Mouse (Mus musculus): ENCODE results near the gene Ugt1a2. TPM values are rescaled to one million over a fixed set of nuclear protein-coding genes. Genes with fewer than 3 reads are reported as not detected.

Ugt1a2 gene
- polyA plus RNA-seq, 1 experiment = not detected

- H3K4me1 ChIP-seq (ENCODE audit: control insufficient read depth) = peaks cover 23% of the 10 kb centered on the region
Measured at GRCm38 (mm10) chr1:88257681-88258080, 57.3 kb downstream of the Ugt1a2 start.

DNA sequence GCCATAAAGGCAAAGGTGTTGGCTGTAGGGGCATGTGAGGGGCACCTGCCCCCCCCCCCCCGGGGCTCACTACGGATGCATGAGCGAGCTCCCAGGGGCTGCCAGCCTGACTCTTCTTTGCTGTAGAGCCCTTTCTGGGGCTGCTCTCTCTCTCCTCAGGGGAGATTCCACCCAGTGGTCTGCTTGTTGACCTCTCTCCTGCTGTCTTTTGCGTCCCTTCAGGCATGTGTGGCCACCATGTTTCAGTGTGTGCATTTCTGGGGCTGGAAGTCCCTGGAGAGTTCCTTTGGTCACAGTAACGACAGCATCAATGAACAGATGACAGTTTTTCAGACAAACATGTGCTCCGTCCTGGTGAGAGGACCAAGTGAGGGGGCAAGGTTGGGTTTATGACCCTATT lies 58.0 kb downstream of the Ugt1a2 start:
- H3K4me3 ChIP-seq (replicated peaks) = no peak overlapping the region
- no peaks in the 10 kb centered on the region for H3K27me3 ChIP-seq (ENCODE audit: control insufficient read depth)
- peaks cover 42% of the 10 kb centered on the region for H3K36me3 ChIP-seq (ENCODE audit: control insufficient read depth)
- H3K9me3 ChIP-seq (ENCODE audit: control insufficient read depth, low read length) = peaks cover 21% of the 10 kb centered on the region
- no peak for TF ChIP-seq TAL1 (IDR thresholded peaks at IDR 0.05; ENCODE audit: low read length)
- TF ChIP-seq GATA1 (IDR thresholded peaks at IDR 0.05; ENCODE audit: low read length) = no peak
- peaks cover 23% of the 10 kb centered on the region for H3K4me1 ChIP-seq (ENCODE audit: control insufficient read depth)

More at GRCm38 (mm10) chr1:88257681-88258080, 57.3 kb downstream of the Ugt1a2 start:
- peaks cover 27% of the 10 kb centered on the region for H3K9me3 ChIP-seq (ENCODE audit: control insufficient read depth, low read length)
- H3K27me3 ChIP-seq (ENCODE audit: control insufficient read depth) = no peaks in the 10 kb centered on the region
- H3K4me3 ChIP-seq (replicated peaks) = no peak overlapping the region
- peaks cover 36% of the 10 kb centered on the region for H3K36me3 ChIP-seq (ENCODE audit: control insufficient read depth)
- TF ChIP-seq GATA1 (IDR thresholded peaks at IDR 0.05; ENCODE audit: low read length) (no peak), TAL1 (IDR thresholded peaks at IDR 0.05; ENCODE audit: low read length) (no peak)

DNA sequence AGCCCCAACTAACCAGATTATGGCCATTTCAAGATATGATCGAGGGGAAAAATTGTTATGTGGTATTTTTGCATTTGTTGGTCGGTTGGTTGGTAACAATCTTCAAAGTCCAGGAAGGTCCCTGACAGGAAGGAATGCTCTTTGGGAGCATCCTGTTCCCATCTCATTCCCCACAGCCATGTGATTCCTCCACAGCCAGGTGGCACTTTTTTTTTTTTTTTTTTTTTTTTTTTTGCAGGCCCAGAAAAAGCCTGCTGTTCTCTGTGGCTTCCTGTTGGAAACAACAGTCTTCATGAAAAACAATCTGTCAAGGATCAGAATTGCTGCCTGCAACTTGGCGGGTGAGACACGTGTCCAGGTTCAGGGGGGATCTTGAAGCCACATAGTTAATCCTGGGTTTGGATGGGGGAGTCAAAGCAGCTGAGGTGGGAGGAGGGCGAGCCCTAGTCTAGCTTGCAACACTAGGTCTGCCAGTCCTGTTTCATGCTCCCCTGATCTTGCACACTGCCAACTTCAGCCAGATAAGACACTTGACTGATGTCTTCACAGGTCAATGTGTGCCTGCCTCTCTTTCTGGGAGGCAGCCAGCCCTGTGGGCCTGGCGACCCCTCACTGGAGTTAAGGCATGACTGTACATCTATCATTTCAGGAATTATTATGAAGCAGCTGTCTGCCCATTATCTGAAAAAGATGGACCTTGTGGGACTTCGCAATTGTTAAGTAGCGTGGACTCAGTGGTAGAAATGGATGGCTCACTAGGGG lies 58.7 kb downstream of the Ugt1a2 start:
- Histone ChIP-seq H3K4me3 (replicated peaks) (no peak overlapping the region), H3K27me3 (ENCODE audit: control insufficient read depth) (no peaks in the 10 kb centered on the region), H3K36me3 (ENCODE audit: control insufficient read depth) (peaks cover 50% of the 10 kb centered on the region), H3K4me1 (ENCODE audit: control insufficient read depth) (peaks cover 23% of the 10 kb centered on the region), H3K9me3 (ENCODE audit: control insufficient read depth, low read length) (peaks cover 18% of the 10 kb centered on the region)
- TF ChIP-seq GATA1 (IDR thresholded peaks at IDR 0.05; ENCODE audit: low read length) (no peak), TAL1 (IDR thresholded peaks at IDR 0.05; ENCODE audit: low read length) (peak; percentile 1; the same call in 1 of the 3 replicates)

- H3K27me3 ChIP-seq (ENCODE audit: control insufficient read depth) = no peaks in the 10 kb centered on the region
- peaks cover 55% of the 10 kb centered on the region for H3K36me3 ChIP-seq (ENCODE audit: control insufficient read depth)
- TF ChIP-seq TAL1 (IDR thresholded peaks at IDR 0.05; ENCODE audit: low read length) = no peak
- TF ChIP-seq GATA1 (IDR thresholded peaks at IDR 0.05; ENCODE audit: low read length) = no peak
- H3K9me3 ChIP-seq (ENCODE audit: control insufficient read depth, low read length) = peaks cover 17% of the 10 kb centered on the region
- H3K4me1 ChIP-seq (ENCODE audit: control insufficient read depth) = peaks cover 23% of the 10 kb centered on the region
- H3K4me3 ChIP-seq (replicated peaks) = no peak overlapping the region
Measured at GRCm38 (mm10) chr1:88259643-88260024, 59.2 kb downstream of the Ugt1a2 start.

DNA sequence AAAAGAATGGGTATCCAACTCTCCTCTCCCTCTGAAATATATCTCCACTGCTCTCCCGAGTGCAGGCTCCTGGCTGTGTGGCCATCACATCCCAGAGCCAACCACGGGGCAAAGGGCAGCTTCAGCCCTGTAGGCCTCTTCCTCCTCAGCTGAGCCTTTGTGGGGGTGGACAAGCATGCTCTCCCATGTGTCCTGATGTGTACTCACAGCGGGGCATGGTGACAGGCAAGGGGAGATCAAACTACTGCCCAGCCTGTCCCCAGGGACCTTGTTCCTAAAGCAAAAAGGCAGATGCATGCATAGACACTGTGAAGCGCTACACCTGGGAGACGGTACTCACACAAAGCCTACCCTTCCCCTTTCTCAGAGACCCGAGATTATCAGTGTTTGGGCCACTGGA lies 59.7 kb downstream of the Ugt1a2 start:
- Histone ChIP-seq H3K4me3 (replicated peaks) (no peak overlapping the region), H3K36me3 (ENCODE audit: control insufficient read depth) (peaks cover 60% of the 10 kb centered on the region), H3K9me3 (ENCODE audit: control insufficient read depth, low read length) (peaks cover 12% of the 10 kb centered on the region), H3K4me1 (ENCODE audit: control insufficient read depth) (peaks cover 23% of the 10 kb centered on the region), H3K27me3 (ENCODE audit: control insufficient read depth) (no peaks in the 10 kb centered on the region)
- TF ChIP-seq TAL1 (IDR thresholded peaks at IDR 0.05; ENCODE audit: low read length) = no peak
- TF ChIP-seq GATA1 (IDR thresholded peaks at IDR 0.05; ENCODE audit: low read length) = no peak

- no peaks in the 10 kb centered on the region for H3K27me3 ChIP-seq (ENCODE audit: control insufficient read depth)
- H3K4me1 ChIP-seq (ENCODE audit: control insufficient read depth) = peaks cover 23% of the 10 kb centered on the region
- peaks cover 6% of the 10 kb centered on the region for H3K9me3 ChIP-seq (ENCODE audit: control insufficient read depth, low read length)
- H3K36me3 ChIP-seq (ENCODE audit: control insufficient read depth) = peaks cover 67% of the 10 kb centered on the region
- TF ChIP-seq TAL1 (IDR thresholded peaks at IDR 0.05; ENCODE audit: low read length) (no peak), GATA1 (IDR thresholded peaks at IDR 0.05; ENCODE audit: low read length) (no peak)
- no peak overlapping the region for H3K4me3 ChIP-seq (replicated peaks)
Measured at GRCm38 (mm10) chr1:88260604-88261377, 60.4 kb downstream of the Ugt1a2 start.

DNA sequence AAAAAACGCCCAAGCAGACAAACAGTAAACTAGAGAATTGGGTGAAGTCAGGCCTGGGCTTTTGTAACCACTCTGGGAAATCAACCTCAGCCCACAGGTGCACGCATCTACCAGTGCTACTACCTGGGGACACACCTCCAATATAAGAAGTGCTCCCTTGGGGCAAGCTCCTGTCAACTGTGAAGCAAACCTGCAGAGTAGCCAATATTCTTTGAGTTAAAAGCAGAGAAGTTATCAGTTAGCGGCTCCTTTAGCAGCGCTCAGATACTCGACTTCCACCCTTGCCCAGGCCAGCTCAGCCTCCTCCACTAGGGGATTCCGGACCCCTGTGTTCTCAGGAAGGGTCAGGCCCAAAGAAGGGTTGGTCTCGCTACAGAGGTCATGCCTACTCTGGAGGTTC lies 61.3 kb downstream of the Ugt1a2 start:
- Histone ChIP-seq H3K27me3 (ENCODE audit: control insufficient read depth) (no peaks in the 10 kb centered on the region), H3K4me1 (ENCODE audit: control insufficient read depth) (peaks cover 23% of the 10 kb centered on the region), H3K9me3 (ENCODE audit: control insufficient read depth, low read length) (no peaks in the 10 kb centered on the region), H3K4me3 (replicated peaks) (no peak overlapping the region), H3K36me3 (ENCODE audit: control insufficient read depth) (peaks cover 76% of the 10 kb centered on the region)
- TF ChIP-seq TAL1 (IDR thresholded peaks at IDR 0.05; ENCODE audit: low read length) (no peak), GATA1 (IDR thresholded peaks at IDR 0.05; ENCODE audit: low read length) (no peak)

- peaks cover 23% of the 10 kb centered on the region for H3K4me1 ChIP-seq (ENCODE audit: control insufficient read depth)
- H3K36me3 ChIP-seq (ENCODE audit: control insufficient read depth) = peaks cover 81% of the 10 kb centered on the region
- no peak overlapping the region for H3K4me3 ChIP-seq (replicated peaks)
- H3K9me3 ChIP-seq (ENCODE audit: control insufficient read depth, low read length) = no peaks in the 10 kb centered on the region
- no peaks in the 10 kb centered on the region for H3K27me3 ChIP-seq (ENCODE audit: control insufficient read depth)
- no peak for TF ChIP-seq TAL1 (IDR thresholded peaks at IDR 0.05; ENCODE audit: low read length)
- TF ChIP-seq GATA1 (IDR thresholded peaks at IDR 0.05; ENCODE audit: low read length) = no peak
Measured at GRCm38 (mm10) chr1:88262255-88262654, 61.9 kb downstream of the Ugt1a2 start.

GRCm38 (mm10) chr1:88262961-88263360 lies 62.6 kb downstream of the Ugt1a2 start:
- Histone ChIP-seq H3K4me1 (ENCODE audit: control insufficient read depth) (peaks cover 23% of the 10 kb centered on the region), H3K4me3 (replicated peaks) (no peak overlapping the region), H3K36me3 (ENCODE audit: control insufficient read depth) (peaks cover 88% of the 10 kb centered on the region), H3K9me3 (ENCODE audit: control insufficient read depth, low read length) (no peaks in the 10 kb centered on the region), H3K27me3 (ENCODE audit: control insufficient read depth) (no peaks in the 10 kb centered on the region)
- TF ChIP-seq GATA1 (IDR thresholded peaks at IDR 0.05; ENCODE audit: low read length) (no peak), TAL1 (IDR thresholded peaks at IDR 0.05; ENCODE audit: low read length) (no peak)
